Mouse (Mus musculus) erythroblast, embryonic 14.5 days (primary cell): Measurements from ENCODE around the gene Pnlip. TPM values are rescaled to one million over a fixed set of nuclear protein-coding genes. Genes with fewer than 3 reads are reported as not detected.

Source experiments
- H3K27me3 ChIP-seq: 2 replicates; pipeline ENCODE4 v1.6.1; 2012; ENCODE audit warnings: inconsistent platforms; ENCODE audit not compliant: control insufficient read depth
- H3K36me3 ChIP-seq: 2 replicates; pipeline ENCODE4 v1.6.1; 2012; ENCODE audit warnings: mild to moderate bottlenecking, inconsistent platforms; ENCODE audit not compliant: control insufficient read depth
- H3K4me1 ChIP-seq: 2 replicates; pipeline ENCODE4 v1.6.1; 2012; ENCODE audit warnings: inconsistent platforms; ENCODE audit not compliant: control insufficient read depth
- H3K4me3 ChIP-seq: replicated peaks from 2 replicates; pipeline ENCODE3; 2012; ENCODE audit warnings: moderate library complexity, mild to moderate bottlenecking, inconsistent platforms
- H3K9me3 ChIP-seq: 2 replicates; pipeline ENCODE4 v1.6.1; 2012; ENCODE audit warnings: low read length, inconsistent platforms, mixed read lengths; ENCODE audit not compliant: control insufficient read depth
- GATA1 ChIP-seq: IDR thresholded peaks from 2 replicates; pipeline ENCODE4 v1.6.1; 2012; ENCODE audit warnings: low read length, inconsistent platforms, mixed read lengths
- TAL1 ChIP-seq: IDR thresholded peaks from 3 replicates; pipeline ENCODE4 v1.6.1; 2012; ENCODE audit warnings: low read length, inconsistent platforms, mixed read lengths
- polyA plus RNA-seq: library from polyadenylated mRNA; stranded (reverse); fragments of >175 nt; gene quantifications from 2 replicates; pipeline ENCODE4 v1.2.3, GENCODE M21; 2012

The Pnlip gene
- polyA plus RNA-seq, 1 experiment = not detected

DNA sequence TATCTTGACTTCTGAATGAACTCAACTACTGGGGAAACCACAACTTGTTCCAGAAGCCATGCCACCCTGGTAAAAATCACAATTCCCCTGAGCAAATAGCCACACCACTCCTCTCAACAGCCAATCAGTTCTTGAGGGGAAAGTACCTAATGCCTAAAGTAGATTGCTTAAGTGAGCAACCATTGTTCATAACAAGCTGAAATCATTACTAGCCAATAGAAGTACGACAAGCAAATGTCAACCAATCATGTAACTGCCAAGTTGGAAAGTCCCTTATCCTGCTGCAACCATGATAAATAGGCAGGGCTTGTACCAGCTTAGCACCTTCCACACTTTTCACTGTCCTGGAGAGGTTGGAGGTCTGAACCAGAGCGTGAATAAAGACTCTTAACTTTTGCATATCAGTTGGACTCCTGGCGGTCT, 22.9 kb upstream of the Pnlip start:
- Histone ChIP-seq H3K4me1 (no peaks in the 10 kb centered on the region), H3K9me3 (no peaks in the 10 kb centered on the region), H3K4me3 (no peak overlapping the region), H3K36me3 (no peaks in the 10 kb centered on the region), H3K27me3 (no peaks in the 10 kb centered on the region)
- TF ChIP-seq TAL1 (no peak), GATA1 (no peak)

DNA sequence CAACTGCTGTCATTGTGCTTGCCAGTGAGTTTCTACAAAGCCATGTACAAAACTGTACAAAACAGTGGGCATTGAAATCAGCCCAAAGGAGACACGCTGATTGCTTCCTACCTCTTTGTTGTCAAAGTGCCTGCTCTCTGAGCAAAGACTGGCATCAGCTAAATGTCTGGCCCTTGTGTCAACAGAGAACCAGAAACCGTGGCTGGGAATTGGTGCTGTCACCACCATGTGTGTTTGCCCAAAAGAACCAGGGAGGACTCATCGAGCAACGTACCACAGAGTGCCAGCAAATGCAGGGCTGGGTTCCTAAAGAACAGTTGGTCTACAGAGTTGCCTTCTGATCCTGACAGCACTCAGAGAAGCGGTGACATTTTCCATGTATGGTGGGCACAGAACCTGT, 2.3 kb upstream of the Pnlip start:
- no peaks in the 10 kb centered on the region for H3K36me3 ChIP-seq
- H3K4me1 ChIP-seq = no peaks in the 10 kb centered on the region
- H3K9me3 ChIP-seq = no peaks in the 10 kb centered on the region; the same call in 1 of the 2 replicates
- TF ChIP-seq TAL1 (no peak), GATA1 (no peak)
- no peaks in the 10 kb centered on the region for H3K27me3 ChIP-seq
- no peak overlapping the region for H3K4me3 ChIP-seq

DNA sequence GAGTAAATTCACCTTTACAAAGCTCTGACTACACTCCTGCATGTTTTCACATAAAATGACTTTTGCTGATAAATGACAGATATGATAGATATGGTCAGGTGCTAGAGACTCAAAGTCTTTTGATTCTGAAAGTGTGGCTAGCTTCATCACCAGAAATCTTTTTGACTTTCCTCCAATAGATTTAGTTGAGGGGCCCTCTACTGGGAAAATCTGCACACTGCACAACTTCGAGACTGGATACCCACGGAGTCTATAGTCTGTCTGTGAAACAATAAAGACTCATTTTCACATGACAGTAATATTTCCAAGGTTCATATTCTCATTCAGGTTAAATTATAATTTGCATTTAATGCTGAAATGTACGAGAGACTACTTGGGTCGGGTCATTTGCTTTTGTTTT, 9.8 kb downstream of the Pnlip start:
- H3K4me1 ChIP-seq = no peaks in the 10 kb centered on the region
- peaks cover 6% of the 10 kb centered on the region; the same call in 1 of the 2 replicates for H3K9me3 ChIP-seq
- no peak for TF ChIP-seq TAL1
- TF ChIP-seq GATA1 = no peak
- no peak overlapping the region for H3K4me3 ChIP-seq
- H3K36me3 ChIP-seq = no peaks in the 10 kb centered on the region
- H3K27me3 ChIP-seq = no peaks in the 10 kb centered on the region

DNA sequence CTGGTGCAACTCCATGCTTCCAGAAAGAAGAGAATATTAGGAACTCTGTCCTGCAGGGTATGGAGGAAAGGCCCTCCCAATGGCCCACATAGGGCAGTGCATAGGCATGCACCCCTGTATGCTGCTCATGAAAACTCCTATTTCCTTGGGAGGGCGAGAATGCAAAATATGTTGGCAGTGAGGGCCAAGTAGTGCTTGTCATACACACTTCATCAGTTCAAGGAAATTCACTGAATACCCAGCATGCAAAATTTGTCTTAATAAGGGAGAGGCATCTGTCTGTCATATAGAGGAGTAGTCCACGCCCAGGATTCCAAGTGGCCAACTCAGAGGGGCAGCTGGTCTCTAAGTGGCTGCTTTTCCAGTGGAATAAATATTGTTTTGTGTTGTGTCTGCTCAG, 11.0 kb downstream of the Pnlip start:
- Histone ChIP-seq H3K9me3 (peaks cover 9% of the 10 kb centered on the region), H3K4me3 (no peak overlapping the region), H3K36me3 (no peaks in the 10 kb centered on the region), H3K27me3 (no peaks in the 10 kb centered on the region), H3K4me1 (no peaks in the 10 kb centered on the region)
- TF ChIP-seq GATA1 = no peak
- TF ChIP-seq TAL1 = no peak

DNA sequence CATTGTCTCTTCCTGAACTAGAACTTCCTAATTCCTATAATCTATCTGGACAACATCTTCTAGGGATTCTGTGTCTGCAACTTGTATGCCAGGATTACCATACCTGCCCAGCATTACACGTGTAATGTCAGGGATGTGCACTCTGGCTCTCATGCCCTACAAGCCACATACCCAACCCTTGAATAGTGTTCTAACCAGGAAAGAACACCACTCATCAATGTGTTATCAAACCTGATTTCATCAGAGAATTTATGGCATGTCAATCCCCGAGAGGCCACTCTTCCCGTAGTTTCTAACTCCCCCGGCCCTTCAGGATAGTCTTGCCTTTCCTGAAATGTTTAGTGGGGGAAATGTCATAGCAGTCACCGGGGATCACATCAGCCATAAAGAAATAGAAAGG, 12.6 kb downstream of the Pnlip start:
- H3K27me3 ChIP-seq = no peaks in the 10 kb centered on the region
- H3K4me3 ChIP-seq = no peak overlapping the region
- H3K9me3 ChIP-seq = peaks cover 5% of the 10 kb centered on the region
- H3K36me3 ChIP-seq = no peaks in the 10 kb centered on the region
- no peaks in the 10 kb centered on the region for H3K4me1 ChIP-seq
- no peak for TF ChIP-seq GATA1
- TF ChIP-seq TAL1 = no peak

DNA sequence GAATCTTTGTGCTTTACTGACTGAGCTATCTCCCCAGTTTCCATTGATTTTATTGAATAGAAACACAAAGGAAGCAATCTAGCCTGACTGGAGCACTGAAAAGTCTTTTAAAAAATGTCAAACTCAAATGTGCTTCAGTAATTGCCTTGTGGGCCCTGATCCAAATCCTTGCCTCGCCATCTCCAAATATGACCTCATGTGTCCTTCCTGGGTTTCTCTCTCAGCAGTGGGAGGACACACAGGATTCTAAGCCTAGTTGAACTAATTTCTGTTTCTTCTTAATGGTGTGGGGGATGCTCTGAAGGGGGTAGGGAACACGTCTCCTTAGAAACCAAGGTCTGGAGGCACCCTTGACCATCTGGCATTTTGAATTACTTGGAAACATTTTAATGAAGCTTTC, 22.3 kb downstream of the Pnlip start:
- H3K4me1 ChIP-seq = no peaks in the 10 kb centered on the region
- H3K27me3 ChIP-seq = no peaks in the 10 kb centered on the region
- H3K9me3 ChIP-seq = no peaks in the 10 kb centered on the region; the same call in 1 of the 2 replicates
- TF ChIP-seq TAL1 (no peak), GATA1 (no peak)
- no peaks in the 10 kb centered on the region for H3K36me3 ChIP-seq
- no peak overlapping the region for H3K4me3 ChIP-seq

- TF ChIP-seq GATA1 (no peak), TAL1 (no peak)
- no peaks in the 10 kb centered on the region; the same call in 1 of the 2 replicates for H3K9me3 ChIP-seq
- H3K27me3 ChIP-seq = no peaks in the 10 kb centered on the region
- H3K4me1 ChIP-seq = no peaks in the 10 kb centered on the region
- no peak overlapping the region for H3K4me3 ChIP-seq
- H3K36me3 ChIP-seq = no peaks in the 10 kb centered on the region
These were observed 24.8 kb downstream of the Pnlip start for GRCm38 (mm10) chr19:58677117-58677516.

DNA sequence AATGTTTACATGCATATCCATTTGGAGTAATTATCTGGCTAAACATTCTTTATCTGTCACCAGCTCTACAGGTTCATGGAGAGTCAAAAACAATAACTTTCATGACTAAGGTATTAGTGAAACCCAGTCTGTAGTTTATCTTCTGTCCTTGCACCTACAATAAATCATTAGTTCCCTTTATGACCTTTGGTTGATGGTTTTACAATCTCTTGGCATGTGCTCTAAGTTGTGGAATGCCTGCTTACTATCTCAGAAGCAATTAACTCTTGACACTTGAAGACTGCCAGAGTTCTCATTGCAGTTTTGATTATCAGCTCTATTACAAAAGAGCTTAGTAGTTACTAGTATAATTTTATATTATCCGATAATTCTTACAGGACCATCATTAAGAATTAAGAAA, 36.6 kb downstream of the Pnlip start:
- H3K27me3 ChIP-seq = no peaks in the 10 kb centered on the region
- no peak for TF ChIP-seq TAL1
- TF ChIP-seq GATA1 = no peak
- H3K4me1 ChIP-seq = no peaks in the 10 kb centered on the region
- H3K9me3 ChIP-seq = no peaks in the 10 kb centered on the region; the same call in 1 of the 2 replicates
- H3K4me3 ChIP-seq = no peak overlapping the region
- no peaks in the 10 kb centered on the region for H3K36me3 ChIP-seq

DNA sequence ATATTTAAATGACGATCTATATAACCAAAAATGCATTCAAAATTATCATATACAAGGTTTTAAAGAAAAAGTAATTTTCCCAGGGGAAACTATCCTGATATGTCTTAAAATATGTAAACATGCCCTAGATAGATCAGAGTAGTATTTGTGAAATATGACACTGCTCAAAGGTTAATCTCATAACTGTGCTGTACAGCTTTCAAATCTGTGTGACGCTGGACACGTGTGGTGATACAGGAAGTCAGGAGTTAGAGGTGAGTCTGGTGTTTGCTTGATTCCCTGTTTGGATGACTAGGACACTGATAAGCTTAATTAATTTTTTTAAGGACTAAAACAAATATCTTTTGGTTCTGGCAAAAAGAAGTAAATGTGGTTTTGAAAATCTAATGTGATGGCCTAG, 43.0 kb downstream of the Pnlip start:
- no peaks in the 10 kb centered on the region for H3K36me3 ChIP-seq
- TF ChIP-seq TAL1 (no peak), GATA1 (no peak)
- H3K4me1 ChIP-seq = no peaks in the 10 kb centered on the region
- H3K4me3 ChIP-seq = no peak overlapping the region
- no peaks in the 10 kb centered on the region for H3K27me3 ChIP-seq
- peaks cover 3% of the 10 kb centered on the region; the same call in 1 of the 2 replicates for H3K9me3 ChIP-seq

DNA sequence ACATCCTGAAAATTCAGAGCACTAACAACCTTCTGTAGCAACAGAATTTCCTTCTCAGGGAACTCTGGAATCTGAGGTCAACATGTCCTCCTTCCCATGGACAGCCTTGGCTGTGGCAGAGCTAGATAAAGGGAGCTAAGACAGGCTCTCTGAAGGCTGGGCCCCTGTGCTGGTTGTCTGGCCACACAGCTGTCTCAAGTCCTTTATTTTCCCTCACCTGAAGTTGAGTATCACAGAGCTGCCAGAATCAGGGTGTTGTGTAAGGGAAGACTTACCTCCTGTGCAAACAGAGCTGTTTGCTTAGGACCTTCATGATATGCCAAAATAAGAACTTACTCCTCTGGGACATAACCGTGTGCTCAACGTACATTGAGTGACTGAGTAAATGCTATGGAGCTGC, 43.9 kb downstream of the Pnlip start:
- no peaks in the 10 kb centered on the region for H3K4me1 ChIP-seq
- H3K27me3 ChIP-seq = no peaks in the 10 kb centered on the region
- TF ChIP-seq GATA1 = no peak
- TF ChIP-seq TAL1 = no peak
- no peaks in the 10 kb centered on the region for H3K36me3 ChIP-seq
- no peak overlapping the region for H3K4me3 ChIP-seq
- H3K9me3 ChIP-seq = peaks cover 3% of the 10 kb centered on the region; the same call in 1 of the 2 replicates
